Mouse (Mus musculus) layer of hippocampus, adult 18-20 months (tissue): ENCODE results near the gene Ptov1. TPM values are rescaled to one million over a fixed set of nuclear protein-coding genes. Genes with fewer than 3 reads are reported as not detected.

Experiments
- DNase-seq, 2 experiments: peaks; one replicate each; pipeline ENCODE4 v3.0.0; 2022; ENCODE audit warnings: low spot score in 2 of 2
- total RNA-seq, 2 experiments: library from RNA; stranded (reverse); gene quantifications; 2 replicates each; pipeline ENCODE4 v1.2.3; 2021

Gene Ptov1
- total RNA-seq, 2 experiments from 2014 or later: 341 to 350 TPM

DNA sequence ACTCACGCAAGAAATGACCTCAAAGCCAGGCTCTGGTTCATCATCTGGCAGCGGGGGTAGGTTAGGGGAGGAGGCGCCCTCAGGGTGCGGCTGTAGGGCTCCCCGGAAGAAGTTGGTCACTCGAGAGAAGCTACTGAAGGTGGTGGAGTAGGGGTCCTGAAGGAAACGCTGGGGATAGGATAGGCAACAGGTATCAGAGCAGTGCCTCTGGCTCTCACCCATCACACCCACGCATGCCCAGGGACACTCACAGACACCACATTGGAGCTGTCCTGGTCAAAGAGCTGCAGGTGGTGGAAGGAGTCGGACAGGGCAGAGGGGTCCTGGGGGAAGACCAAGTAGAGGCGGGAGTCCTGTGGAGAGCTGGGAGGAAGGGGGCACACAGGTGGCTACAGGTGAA is 24.6 kb downstream of the Ptov1 start:
- no peak for DNase-seq

DNA sequence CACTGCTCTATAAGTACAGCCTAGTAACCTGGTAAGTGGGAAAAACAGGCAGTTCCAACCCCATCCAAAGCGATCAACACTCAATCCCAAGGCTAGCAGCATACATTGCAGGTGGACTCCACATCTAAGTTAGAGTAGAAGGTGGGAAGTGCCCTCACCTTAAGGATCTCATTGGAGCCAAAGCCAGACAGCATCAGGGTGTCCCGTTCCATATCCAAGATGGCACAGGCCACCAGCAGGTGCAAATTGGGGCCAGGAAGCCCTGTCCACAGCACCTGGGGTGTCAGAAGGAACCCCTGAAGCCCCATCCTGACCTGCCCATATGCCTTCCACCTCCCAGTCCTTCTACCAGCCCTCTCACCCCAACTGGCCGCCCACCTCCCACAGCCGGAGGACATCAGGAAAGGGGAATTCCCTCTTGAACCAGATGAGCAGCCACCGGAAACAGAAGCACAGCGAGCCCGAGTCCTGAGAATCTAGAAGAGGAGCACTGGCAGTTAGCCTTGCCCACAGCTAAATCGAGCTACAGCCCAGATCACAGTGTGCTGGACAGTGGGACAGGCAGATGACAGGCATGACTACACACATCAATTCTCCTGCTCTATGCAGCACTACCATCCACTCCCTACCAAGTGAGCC is 27.6 kb downstream of the Ptov1 start:
- no peak for DNase-seq

DNA sequence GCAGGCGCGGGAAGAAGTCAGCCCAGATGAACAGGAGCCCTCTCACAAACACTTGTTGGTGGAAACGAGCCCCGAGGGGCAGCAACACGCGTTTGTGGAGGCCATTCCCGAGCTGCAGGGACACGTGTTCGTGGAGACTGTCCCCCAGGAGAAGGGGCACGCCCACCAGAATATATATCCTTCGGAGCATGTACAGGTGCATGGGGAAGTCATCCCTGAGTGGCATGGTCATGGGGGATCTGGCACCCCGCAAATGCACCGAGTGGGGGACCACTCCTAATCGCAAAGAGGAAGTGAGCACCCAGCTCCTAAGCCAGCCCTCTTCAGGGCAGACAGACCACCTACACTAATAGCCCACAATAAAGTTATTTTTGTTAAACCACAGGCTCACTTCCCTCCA is 29.2 kb downstream of the Ptov1 start:
- DNase-seq: no peak

DNA sequence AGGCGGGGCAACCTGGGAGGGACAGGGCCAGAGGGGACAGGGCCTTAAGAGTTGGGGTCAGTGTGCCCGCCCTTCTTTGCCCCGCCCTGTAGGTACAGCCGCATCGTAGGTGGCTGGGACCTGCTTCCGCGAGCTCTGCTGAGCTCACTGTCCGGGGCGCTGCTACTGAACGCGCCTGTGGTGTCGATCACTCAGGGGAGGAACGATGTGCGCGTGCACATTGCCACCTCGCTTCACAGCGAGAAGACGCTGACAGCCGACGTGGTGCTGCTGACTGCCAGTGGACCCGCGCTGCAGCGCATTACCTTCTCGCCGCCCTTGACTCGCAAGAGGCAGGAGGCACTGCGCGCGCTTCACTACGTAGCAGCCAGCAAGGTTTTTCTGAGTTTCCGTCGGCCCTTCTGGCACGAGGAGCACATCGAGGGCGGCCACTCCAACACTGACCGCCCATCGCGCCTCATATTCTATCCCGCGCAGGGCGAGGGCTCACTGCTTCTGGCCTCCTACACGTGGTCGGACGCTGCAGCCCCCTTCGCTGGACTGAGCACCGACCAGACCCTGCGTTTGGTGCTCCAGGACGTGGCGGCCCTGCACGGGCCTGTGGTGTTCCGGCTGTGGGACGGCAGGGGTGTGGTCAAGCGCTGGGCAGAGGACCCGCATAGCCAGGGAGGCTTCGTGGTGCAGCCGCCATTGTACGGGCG is 29.9 kb downstream of the Ptov1 start:
- peak in 1 of 2 experiments; percentile 66 for DNase-seq

DNA sequence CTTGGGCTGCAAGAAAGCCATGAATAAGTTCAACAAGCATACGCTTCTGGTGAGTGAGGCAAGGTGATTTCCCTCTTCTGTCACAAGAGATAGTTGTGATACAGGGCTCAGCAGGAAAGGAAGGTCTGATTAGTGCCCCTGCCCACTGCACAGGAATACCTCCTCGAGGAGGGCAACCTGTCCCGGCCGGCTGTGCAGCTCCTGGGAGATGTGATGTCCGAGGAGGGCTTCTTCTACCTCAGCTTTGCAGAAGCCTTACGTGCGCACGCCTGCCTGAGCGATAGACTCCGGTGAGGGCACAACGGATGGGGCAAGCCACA is 30.5 kb downstream of the Ptov1 start:
- no peak for DNase-seq

- DNase-seq: no peak
These were observed 31.5 kb downstream of the Ptov1 start for GRCm38 (mm10) chr7:44838073-44838472.

GRCm38 (mm10) chr7:44836423-44837053 is 33.0 kb downstream of the Ptov1 start:
- no peak for DNase-seq

- no peak for DNase-seq
These were observed 33.6 kb downstream of the Ptov1 start for GRCm38 (mm10) chr7:44836016-44836404.

DNA sequence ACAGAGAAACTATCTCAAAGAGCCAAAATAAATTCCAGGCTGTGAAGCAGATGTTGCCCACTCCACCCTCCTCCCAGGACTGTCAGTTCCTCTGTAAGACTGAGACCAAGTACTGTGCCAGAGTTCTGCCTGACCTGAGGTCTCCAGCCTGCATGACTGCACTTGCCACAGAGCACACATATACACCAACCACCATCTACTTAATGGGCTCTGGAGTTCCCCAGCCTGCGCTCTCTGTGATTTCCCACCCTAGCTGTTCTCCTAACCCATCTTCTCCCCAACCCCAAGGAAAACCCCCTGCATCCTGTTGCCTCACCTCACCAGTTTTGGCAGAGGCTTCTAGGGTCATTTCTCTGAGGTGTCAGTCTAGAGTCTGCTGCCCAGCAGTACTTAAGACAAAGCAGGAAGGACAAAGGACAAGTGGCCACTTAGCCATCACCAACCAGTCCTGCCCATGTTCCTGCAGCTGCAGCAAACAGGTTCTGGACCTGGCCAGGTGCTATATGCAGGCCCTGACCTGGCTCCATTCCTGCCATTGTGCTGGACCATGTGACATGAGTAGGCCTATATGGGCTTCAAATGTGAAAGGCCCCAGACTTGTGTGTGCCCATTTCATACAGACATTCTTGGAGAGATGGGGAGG is 34.1 kb downstream of the Ptov1 start:
- no peak for DNase-seq

- DNase-seq: no peak
These were observed 36.8 kb downstream of the Ptov1 start for GRCm38 (mm10) chr7:44832763-44833162.

GRCm38 (mm10) chr7:44828706-44829105 is 40.9 kb downstream of the Ptov1 start:
- no peak for DNase-seq

DNA sequence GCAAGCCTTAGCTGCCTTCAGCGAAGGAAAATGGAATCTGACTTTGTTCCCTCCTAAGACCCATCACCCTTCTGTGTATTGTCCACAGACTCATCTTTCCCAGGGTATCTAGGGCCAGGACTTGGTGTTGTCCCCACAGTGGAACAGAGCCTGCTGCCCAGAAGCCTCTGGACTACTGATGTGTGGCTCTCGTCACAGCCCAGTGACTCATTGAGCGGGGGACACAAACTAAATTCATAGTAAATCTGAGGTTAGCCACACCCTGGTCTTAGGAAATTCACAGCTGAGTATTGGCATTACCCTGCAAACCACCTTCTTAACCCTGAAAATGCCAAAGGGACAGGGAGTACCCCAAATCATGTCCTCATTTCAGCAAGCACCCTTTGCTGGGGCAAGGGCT is 42.8 kb downstream of the Ptov1 start:
- DNase-seq: no peak

DNA sequence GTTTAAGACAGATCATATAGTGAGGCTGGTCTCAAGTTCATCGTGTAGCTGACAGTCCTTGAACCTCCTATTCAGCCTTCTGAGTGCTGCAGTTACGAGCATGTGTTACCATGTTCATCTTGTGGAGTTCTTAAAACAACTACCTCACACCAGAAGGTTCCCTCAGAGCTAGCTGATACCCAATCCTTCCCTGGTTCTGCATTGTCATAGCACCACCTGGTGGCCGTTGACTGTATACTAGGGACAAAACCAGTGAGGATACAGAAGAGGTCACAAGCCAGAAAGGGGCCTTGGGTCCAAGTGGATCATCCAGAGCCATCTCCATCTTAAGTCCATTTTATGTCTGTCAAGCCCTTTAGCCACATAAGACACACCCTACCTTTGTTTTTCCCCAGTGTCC is 44.7 kb downstream of the Ptov1 start:
- peak; percentile 58 to 84 for DNase-seq

DNA sequence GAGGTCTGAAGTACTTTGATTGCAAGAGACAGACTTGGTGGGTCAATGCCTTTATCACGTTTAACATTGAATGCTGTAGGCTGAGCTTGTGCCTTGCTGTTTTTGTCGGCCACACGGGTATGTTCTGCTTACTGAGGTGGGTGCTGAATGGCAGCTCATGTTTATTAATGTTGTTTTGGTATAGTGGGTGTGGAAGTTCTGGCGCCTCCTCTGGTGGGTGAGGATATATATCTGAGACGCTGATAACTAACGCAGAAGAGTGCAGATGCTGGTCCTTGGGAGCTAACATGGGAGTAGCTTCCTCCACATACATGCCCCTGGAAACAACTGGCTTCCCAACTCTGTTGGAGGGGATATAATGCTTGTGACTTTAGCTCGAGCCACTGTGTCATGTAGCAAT is 46.2 kb downstream of the Ptov1 start:
- no peak for DNase-seq

- peak in 1 of 2 experiments; percentile 0 for DNase-seq
These were observed 47.7 kb downstream of the Ptov1 start for GRCm38 (mm10) chr7:44821666-44822448.

GRCm38 (mm10) chr7:44820525-44820924 is 49.1 kb downstream of the Ptov1 start:
- no peak for DNase-seq

GRCm38 (mm10) chr7:44819863-44820262 is 49.7 kb downstream of the Ptov1 start:
- no peak for DNase-seq

DNA sequence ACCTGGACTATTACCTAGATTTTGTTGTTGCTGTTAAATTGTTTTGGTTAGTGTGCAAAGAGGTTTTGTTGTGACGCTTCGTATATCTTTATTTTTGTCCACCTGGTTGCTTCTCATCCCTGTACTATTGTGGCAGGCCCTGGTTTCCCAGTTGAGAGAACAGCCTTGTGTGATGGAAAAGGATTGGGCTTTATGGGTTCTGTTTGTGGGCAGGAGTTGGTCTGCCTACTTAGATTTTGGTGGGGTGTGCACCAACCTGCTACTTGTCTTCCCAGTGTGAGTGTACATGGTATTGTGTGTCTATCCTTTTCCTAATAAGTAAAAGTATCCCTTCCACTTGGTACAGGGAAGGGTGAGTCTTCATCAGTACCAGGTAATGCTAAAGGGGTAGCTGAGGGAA is 50.2 kb downstream of the Ptov1 start:
- no peak for DNase-seq

GRCm38 (mm10) chr7:44818751-44819235 is 50.8 kb downstream of the Ptov1 start:
- DNase-seq: peak in 1 of 2 experiments; percentile 27

DNA sequence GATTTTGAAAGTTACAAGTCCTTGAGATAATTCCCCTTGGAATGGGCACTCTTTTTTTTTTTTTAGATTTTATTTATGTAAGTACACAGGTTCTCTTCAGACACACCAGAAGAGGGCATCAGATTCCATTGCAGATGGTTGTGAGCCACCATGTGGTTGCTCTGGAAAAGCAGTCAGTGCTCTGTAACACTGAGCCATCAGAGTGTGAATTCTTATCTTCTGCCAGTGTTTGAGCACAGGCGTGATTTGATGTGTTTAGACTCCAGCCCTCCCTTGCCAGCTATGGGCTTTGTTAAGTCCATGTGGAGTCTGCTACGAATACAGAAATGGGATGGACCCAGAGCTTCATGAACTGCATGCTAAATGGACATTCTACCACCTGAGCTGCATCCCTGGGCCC is 51.4 kb downstream of the Ptov1 start:
- peak in 1 of 2 experiments; percentile 65 for DNase-seq

GRCm38 (mm10) chr7:44817441-44817840 is 52.1 kb downstream of the Ptov1 start:
- DNase-seq: peak in 1 of 2 experiments; percentile 2
